Mouse (Mus musculus) MEL (cell line): ENCODE data around the gene Carnmt1.

Experiments used
- CTCF ChIP-seq, 3 experiments: IDR thresholded peaks in 2 of 3; conservative IDR thresholded peaks in 1 of 3; 2 replicates each; pipeline ENCODE4 v1.5.1; 2011 to 2012; ENCODE audit warnings: low read length in 3 of 3, low read depth in 2 of 3, mild to moderate bottlenecking in 2 of 3, improper control_type of control experiment in 1 of 3, inconsistent platforms in 1 of 3, mixed read lengths in 1 of 3, moderate library complexity in 1 of 3; ENCODE audit not compliant: control insufficient read depth in 1 of 3, insufficient read depth in 1 of 3, poor library complexity in 1 of 3, severe bottlenecking in 1 of 3
- POLR2A ChIP-seq, 2 experiments: IDR thresholded peaks; 2 replicates each; pipeline ENCODE4 v1.6.1; 2011 to 2012; ENCODE audit warnings: low read length in 2 of 2, mild to moderate bottlenecking in 2 of 2, control low read depth in 1 of 2, improper control_type of control experiment in 1 of 2, low read depth in 1 of 2, moderate library complexity in 1 of 2; ENCODE audit not compliant: control insufficient read depth in 1 of 2, insufficient read depth in 1 of 2, poor library complexity in 1 of 2

DNA sequence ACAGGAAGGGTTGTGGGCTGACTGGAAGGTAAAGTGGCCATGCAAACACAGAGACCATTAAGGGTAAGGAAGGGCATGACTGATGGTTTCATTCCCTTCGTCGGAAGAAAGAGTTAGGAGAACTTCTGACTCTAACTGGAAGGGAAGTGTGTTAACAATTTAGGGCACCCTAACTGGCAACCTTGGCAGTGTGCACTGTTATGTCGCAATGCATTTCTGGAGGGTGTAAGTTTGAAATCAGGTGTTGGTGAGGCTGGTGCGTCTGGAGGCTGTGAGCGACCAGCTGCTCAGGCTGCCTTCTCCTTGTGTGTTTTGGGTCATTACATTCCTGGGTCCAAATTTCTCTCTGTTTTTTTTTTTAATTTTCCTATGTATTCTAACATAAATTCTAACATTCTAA, 73.4 kb downstream of the Carnmt1 start:
- no peak for TF ChIP-seq CTCF (IDR thresholded peaks at IDR 0.05 in 2 of 3, conservative IDR thresholded peaks at IDR 0.05 in 1 of 3; ENCODE audit: control insufficient read depth in 1 of 3, insufficient read depth in 1 of 3, low read depth in 2 of 3, low read length in 3 of 3, poor library complexity in 1 of 3, severe bottlenecking in 1 of 3)
- no peak for TF ChIP-seq POLR2A (IDR thresholded peaks at IDR 0.05; ENCODE audit: control insufficient read depth in 1 of 2, insufficient read depth in 1 of 2, low read depth in 1 of 2, low read length in 2 of 2, poor library complexity in 1 of 2)
